Mouse (Mus musculus) spleen, postnatal 4 days (tissue): ENCODE data around the gene Adss.
A peak's percentile ranks its signal among the peaks of the same experiment; 100 is the strongest.
"Not testable (repeated sequence)": the region's sequence is repeated elsewhere in the genome, so short reads cannot be mapped to it uniquely, and the experiment has no call there.

Experiments
- DNase-seq, 2 experiments: peaks; one replicate each; pipeline ENCODE4 v3.0.0; 2022; ENCODE audit warnings: low spot score in 2 of 2

Gene Adss

DNA sequence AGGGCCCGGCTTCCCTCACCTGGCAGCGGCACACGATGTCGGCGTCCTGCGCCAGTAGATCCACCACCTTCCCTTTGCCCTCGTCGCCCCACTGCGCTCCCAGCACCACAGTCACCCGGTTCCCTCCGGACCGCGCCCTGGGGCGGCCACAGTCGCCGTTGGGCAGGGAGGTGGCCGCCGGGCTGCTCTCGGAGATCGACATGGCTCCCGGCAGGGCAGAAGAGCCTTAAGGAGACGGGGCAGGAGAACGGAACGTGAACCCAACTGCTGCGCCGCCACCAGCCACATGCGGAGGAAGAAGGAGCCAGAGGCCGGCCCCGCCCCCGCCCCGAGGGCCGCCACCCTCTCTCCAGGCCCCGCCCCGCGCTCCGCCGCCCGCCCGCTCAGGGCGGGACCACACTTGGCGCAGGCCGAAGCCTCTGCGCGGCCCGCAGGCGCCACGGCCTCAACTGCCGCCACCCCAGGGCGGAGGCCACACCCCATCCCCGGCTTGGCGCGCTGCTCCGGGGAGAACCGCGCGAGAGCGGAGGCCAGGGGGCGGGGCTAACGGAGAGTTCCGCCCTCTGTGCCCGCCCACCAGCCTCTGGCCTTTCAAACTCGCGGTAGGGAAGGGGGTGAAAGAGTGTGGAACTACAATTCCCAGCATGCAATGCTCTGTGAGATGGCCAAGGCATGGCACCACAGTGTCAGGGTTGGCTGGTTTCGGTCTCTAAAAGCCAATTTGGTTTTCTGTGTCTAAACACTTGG lies at the start of gene Adss:
Adss (minus strand) TSS at position 319 of the 747 bp plus-strand sequence.
- DNase-seq = peak; percentile 99

DNA sequence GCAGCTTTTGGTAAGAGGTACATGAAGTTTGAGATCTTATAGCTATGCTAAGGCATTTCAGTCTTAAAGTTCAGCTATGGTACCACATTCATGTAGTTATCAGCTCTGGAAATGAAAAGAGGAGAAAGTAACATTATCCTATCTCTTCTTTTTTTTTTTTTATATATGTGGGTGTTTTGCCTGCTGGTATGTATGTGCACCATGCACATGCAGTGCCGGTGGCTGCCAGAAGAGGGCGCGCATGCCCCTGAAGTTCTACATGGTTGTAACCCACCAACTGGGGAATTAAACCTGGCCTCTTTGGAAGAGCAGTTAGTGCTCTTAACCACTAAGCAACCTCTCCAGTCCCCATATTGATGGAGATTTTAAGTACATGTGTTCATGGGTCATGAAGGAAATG lies 49.5 kb upstream of the Adss start:
- DNase-seq = peak; percentile 30 to 66

DNA sequence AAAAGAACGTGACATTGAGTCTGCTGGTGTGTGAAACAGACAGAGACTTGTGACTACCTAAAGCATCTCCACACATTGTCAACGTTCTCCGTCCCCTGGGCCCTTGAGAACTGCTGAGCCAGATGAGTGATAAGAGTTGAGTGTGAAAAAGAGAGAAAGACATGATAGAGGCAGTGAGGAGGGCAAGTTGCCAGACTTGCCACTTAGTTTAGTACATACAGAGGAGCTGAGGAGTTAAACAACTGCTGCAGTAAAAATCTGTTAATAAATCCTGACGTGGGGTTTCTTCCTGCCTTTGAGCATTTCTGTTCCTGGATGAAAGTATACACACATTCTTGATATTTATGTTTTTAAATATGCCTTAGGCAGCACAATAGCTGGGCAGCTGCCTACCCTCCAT lies 31.5 kb upstream of the Adss start:
- not testable (repeated sequence) for DNase-seq

GRCm38 (mm10) chr1:177806772-177807171 lies 10.5 kb upstream of the Adss start:
- DNase-seq = peak; percentile 29 to 68

DNA sequence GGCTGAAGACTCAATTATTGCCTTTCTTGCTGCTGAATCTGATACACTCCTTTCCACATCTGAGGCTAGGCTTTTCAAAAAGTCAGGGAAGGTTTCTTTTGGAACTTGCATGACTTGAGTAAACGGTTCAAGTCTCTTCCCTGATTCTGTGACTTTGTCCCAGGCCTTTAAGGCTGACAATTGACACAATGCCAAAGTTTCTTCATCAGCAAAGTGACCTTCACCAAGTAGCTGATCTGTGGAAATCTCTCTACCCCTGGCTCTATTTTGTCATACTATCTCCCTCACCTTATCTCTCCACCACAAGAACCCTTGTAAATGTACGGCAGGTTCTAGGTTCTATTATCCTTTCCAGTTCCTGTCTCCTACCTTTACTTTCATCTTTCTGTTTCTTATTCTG lies 7.2 kb upstream of the Adss start:
- DNase-seq = no peak

DNA sequence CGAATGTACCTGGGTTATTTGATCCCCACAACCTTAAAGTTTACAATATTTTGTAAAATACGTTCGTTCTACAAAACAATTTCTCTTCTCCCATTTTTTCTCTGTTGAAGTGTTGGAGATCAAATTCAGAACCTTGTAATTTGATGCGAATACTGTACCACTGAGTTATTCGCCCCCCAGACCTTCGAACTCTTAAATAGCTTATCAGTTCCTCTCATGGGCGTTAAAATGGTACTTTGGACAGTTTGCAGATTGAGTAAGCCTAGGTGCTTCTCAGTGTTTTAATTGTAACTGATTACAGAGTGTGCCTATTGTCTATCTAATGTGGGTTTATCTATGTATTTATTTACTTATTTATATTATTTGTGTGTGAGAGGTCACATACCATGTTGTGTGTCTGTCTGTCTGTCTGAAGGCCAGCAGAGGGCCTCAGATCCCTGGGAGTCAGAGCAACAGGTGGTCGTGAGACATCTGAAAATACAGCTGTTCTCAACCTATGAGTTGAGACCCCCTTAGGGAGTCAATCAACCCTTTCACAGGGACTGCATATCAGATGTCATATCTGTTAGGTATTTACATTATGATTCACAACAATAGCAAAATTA lies 942 bp upstream of the Adss start:
- DNase-seq = no peak

DNA sequence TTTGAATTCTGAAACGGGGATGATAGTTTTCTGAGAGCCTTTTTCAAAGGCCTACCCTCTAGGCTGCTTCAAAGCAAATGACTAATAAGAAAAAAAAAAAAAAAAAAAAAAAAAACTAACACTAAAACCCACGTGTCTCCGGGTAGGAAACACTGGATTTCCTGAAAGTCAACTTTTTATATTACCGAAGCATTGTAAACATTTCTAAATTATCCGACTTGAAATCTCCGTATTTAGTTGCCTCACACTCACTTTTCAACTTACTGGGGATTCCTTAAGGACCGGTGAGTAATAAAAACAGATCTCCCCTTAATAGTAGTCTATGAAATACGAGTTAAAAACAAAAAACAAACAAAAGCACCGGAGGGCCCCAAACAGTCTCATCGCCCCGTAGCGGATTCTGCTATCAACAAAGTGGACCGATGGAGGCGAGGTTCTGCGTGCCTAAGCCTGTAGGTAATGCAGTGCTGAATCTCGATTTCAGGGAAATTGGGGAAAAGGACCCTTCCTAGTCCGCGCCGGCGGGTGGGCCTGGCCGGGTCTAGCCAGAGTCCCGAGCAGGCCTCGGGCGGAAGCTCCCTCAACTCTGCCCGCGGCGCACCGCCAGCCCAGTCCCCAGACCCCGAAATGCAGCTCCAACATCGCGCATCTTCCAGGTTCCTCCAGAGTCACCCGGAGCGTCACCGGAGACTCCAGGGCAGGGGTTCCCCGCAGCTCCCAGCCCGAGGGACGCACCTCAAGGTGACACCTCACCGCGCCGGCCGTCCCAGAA lies 704 bp downstream of the Adss start:
- DNase-seq = no peak

GRCm38 (mm10) chr1:177794866-177795265 lies 1.4 kb downstream of the Adss start:
- no peak for DNase-seq

GRCm38 (mm10) chr1:177792835-177793234 lies 3.5 kb downstream of the Adss start:
- no peak for DNase-seq

DNA sequence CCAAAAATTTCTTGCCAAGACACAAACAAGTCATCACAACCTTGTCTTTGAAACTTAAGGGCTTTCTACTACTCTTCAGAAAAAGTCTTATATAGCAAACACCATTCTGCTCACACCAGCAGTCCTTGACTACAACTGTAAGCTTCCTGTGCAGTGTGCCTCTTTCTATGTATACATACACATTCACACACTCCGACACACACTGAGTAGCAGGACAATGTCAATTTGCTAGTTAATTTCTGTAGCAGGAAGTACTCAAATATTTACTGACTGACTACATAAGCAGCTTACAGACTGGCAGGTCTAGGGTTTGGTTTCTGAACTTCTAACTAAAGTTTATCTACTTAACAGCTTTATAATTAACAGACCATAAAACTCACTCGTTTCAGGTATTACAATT lies 18.9 kb downstream of the Adss start:
- no peak for DNase-seq

- DNase-seq = no peak
Observed at GRCm38 (mm10) chr1:177768931-177769330, 27.4 kb downstream of the Adss start.

DNA sequence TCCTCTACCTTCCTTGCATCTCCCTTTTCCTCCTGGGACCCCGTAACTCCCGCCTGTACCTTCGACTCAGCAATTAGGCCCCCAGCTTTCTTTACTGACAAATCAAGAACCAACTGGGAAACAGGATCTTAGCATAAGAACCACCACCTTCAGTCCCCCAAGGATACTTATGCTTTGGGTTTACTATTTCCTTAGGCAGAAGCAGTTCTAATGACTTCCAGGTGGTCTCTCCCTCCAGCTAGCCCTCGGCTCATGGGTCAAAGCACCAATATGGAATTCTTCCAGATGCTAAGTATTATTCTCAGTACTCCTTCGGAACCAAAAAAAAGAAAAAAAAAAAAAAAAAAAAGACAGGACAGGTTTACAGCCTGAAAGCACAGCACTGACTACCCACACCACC lies 39.1 kb downstream of the Adss start:
- DNase-seq = no peak

- no peak for DNase-seq
Observed at GRCm38 (mm10) chr1:177753496-177753895, 42.8 kb downstream of the Adss start.

DNA sequence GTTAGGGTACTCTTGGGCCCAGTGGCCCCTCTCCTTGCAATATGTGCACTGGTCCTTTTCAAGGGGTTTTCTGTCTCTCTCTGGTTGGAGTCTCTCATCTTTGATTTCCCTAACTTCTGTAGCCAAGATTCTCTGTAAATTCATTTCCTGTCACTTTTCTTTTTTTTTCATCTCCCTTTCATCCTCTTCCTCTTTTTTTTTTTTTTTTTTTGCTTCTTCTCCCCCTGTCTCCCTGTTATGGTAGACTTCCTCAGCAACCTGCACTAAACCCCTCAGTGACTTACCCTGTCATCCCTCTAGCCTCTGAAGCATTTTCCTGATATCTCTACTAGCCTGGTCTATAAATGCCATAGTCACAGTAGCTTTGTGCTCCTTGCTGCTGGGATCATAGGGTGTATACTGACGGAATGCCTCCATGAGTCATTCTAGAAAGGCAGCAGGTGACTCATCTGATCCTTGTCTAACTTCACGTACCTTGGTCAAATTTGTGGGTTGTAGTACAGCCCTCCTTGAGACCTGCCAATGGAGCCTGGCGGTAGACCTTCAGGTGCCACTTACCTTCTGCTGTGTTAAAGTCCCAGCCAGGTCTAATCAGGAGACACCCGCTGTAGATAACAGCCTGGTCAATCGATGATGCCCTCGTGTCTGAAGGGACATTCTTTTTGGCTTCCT lies 48.3 kb downstream of the Adss start:
- no peak for DNase-seq

DNA sequence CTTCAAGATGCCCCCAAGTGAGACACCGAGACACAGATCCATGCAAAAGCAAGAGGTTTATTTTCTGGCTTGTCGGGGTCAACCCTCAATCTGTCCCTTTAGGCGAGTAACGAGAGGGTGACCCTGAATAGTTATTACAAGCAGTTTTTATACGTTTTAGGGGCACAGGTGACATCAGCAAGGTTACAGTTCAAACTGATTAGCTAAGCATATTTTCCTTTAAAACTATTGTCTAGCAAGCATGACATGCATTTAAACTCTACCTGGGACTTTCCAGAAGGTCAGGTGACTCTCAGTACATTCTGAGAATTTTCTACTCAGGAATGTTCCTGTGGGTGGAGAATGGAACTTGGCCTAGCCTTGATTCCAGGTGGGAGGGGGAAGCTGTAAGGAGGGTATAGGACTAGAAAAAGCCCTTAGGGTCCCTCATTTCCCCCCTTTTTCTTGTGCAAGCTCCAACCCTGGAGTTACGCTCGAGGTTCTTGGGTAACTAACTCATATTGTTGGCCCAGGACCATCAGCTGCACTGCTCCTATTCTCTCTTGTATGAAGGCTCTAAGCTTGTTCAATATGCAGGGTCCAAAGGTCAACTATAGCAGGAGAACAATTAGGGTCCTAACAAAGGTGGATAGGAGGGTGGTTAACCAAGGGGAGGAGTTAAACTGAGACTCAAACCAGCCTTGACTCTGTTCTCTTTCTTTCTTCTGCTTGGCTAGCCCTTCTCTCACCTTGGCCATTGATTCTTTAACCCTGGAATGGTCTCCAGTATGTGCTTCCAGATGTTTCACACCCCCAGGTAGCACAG lies 51.6 kb downstream of the Adss start:
- DNase-seq = no peak

DNA sequence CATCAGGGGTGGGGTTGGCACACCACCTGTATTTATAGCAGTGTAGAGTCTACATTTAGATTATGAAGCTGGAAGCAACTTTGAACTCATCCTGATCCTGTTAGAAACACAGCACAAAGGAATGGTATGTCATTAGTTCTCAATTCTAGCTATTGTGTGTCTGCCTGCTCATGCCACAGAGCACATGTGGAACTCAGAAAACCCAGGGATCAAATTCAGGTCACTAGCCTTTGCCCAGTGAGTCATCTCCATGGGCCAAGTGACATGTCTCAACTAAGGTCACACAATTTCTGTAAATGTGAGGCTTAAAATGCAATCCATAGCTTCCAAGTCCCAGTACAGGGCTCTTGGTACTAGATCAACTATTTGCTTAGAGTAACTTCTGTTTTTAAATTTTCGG lies 54.2 kb downstream of the Adss start:
- no peak for DNase-seq

GRCm38 (mm10) chr1:177740707-177741106 lies 55.6 kb downstream of the Adss start:
- no peak for DNase-seq

GRCm38 (mm10) chr1:177737505-177738105 lies 58.7 kb downstream of the Adss start:
- DNase-seq = no peak

DNA sequence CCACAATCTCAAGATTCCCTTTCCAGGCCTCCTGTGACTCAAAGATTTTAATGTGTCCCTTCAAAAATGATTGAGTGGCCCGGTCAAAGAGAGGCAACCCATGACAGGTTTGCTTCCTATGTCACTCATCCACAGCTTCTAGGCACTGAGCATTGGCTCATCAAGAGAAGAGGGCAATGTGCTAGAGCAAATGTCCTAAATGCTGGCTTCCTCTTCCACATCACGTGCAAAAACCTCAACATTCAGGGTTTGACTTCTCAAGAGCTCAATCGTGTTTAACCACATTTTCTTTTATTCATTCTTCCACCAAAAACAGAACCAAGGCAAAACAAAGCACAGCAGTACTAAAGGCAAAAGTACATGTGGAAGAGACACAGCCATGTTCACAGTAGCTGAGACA lies 64.3 kb downstream of the Adss start:
- DNase-seq = no peak

- DNase-seq = no peak
Observed at GRCm38 (mm10) chr1:177729043-177730024, 67.0 kb downstream of the Adss start, which contains the start of gene 1700016C15Rik. 1700016C15Rik (plus strand) TSS chr1:177729814.
